Mouse (Mus musculus) heart, adult 2 months (tissue): Measurements from ENCODE around the gene Mettl8.
A peak's percentile ranks its signal among the peaks of the same experiment; 100 is the strongest.

Experiments
- CTCF ChIP-seq: fragments of 200-600 bp; IDR thresholded peaks from 2 replicates; pipeline ENCODE4 v1.8.1; 2022; ENCODE audit warnings: antibody characterized with exemption, mild to moderate bottlenecking, moderate library complexity
- POLR2A ChIP-seq: fragments of 200-500 bp; IDR thresholded peaks from 2 replicates; pipeline ENCODE4 v1.6.1; 2011; ENCODE audit warnings: mild to moderate bottlenecking, low read depth, low read length, control low read depth; ENCODE audit not compliant: insufficient read depth

GRCm38 (mm10) chr2:71090660-71091445 lies 35.5 kb upstream of the Mettl8 start:
- TF ChIP-seq POLR2A = no peak
- peak; percentile 46 for TF ChIP-seq CTCF
